Mouse (Mus musculus) forebrain, embryonic 13.5 days (tissue): ENCODE measurements at regions not wholly inside any gene's neighbourhood (a gene's known extent, or its start where the extent isn't known, plus 50 kb on each side); places are given as distances from the start of the nearest gene placed in this dataset.

Experiments used
- ATAC-seq: fragments of 200-750 bp; cut with Nextera tagmentation; 2 replicates; pipeline ENCODE4 v1.8.0; 2017
- H3K27ac ChIP-seq: fragments of 300-500 bp; sonication (generic); 2 replicates; pipeline ENCODE4 v1.5.1; 2015; ENCODE audit warnings: inconsistent platforms, mild to moderate bottlenecking, moderate library complexity
- H3K27me3 ChIP-seq: fragments of 300-500 bp; sonication (generic); 2 replicates; pipeline ENCODE4 v1.6.1; 2015; ENCODE audit warnings: mild to moderate bottlenecking, inconsistent platforms
- H3K36me3 ChIP-seq: fragments of 300-500 bp; sonication (generic); 2 replicates; pipeline ENCODE4 v1.6.1; 2015; ENCODE audit warnings: mild to moderate bottlenecking, inconsistent platforms; ENCODE audit not compliant: poor library complexity, severe bottlenecking
- H3K4me1 ChIP-seq: fragments of 300-500 bp; sonication (generic); 2 replicates; pipeline ENCODE4 v1.6.1; 2015; ENCODE audit warnings: inconsistent platforms
- H3K4me2 ChIP-seq: fragments of 300-500 bp; sonication (generic); 2 replicates; pipeline ENCODE4 v1.6.1; 2015; ENCODE audit warnings: inconsistent platforms, mild to moderate bottlenecking, moderate library complexity
- H3K4me3 ChIP-seq: fragments of 300-500 bp; sonication (generic); 2 replicates; pipeline ENCODE4 v1.5.1; 2015; ENCODE audit warnings: mild to moderate bottlenecking, inconsistent platforms
- H3K9ac ChIP-seq: fragments of 300-500 bp; sonication (generic); 2 replicates; pipeline ENCODE4 v1.6.1; 2015; ENCODE audit warnings: mild to moderate bottlenecking, inconsistent platforms
- H3K9me3 ChIP-seq: fragments of 300-500 bp; sonication (generic); replicated peaks from 2 replicates; pipeline ENCODE4 v1.6.1; 2016; ENCODE audit warnings: inconsistent platforms
- WGBS: fragments of 180-500 bp; shearing (Covaris S2); methylation state at CpG from one replicate; pipeline ENCODE4 v1.1.7; 2015; 5-methylcytosine and 5-hydroxymethylcytosine counted together

DNA sequence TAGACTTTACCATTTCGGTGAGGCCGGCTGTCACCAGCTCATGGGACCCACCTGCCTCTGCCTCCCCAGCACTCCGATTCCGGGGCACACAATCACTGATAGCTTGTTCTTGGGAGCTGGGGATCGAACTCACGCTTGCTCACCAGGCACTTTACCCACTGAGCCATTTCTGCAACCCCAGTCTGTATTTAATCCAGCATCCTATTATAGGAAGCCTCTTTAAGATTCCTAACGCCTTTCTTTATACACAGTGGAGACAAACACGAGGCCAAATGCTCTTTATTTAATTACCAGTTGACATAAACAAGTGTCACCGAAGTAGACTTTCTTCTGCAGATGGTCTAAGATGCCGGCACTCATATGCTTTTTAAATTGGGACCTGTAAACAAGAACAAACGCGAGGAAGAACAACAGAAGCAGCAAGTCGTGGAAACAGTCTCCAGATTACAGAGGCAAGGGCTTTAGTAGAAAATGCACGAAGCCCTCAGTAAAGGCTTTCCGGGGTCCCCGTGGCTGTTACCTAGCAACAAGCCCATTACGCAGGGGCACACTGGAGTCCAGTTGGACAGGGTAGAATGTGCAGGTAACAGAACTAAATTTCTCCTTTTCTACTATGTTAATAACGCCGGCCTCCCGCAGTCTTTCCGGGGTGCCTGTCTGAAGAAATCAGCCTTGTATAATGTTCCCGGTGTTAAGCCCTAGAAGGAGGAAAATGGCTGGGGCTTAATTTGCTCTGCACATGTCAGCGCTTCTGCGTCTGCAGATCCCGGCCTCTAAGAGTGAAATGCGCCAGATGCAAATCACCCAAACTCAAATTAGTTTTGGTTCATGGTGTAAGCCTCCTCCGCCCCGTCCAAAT is 132.5 kb downstream of the Lrrc30 start:
- peak; percentile 81 for ATAC-seq
- Histone ChIP-seq H3K4me2 (peak overlapping the region; percentile 56), H3K9me3 (no peaks in the 10 kb centered on the region), H3K4me1 (peaks cover 10% of the 10 kb centered on the region), H3K27me3 (no peaks in the 10 kb centered on the region), H3K9ac (peak overlapping the region; percentile 45; the same call in 1 of the 2 replicates), H3K36me3 (no peaks in the 10 kb centered on the region), H3K4me3 (peak overlapping the region; percentile 28), H3K27ac (peak overlapping the region; percentile 65)
- WGBS, result 26% methylated on average over 28 of the region's 28 CpGs

DNA sequence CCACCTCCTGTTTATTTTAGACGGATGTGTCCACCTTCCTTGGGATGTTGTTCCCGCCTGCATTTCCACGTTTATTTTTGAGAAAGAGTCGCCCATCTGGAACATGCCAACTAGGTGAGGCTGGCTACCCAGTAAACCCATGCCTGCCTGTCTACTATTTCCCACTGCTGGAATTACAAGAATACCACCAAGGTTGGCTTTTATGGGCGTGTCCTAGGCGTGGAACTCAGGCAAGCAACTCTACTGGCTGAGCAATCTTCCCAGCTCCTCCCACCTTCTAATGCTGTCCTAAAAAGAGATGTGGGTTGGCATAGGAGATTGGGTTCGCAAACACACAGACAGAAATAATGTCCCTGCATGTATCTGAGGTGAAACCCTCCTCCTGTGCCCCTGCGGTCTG is 135.1 kb downstream of the Lrrc30 start:
- no peaks in the 10 kb centered on the region for H3K27me3 ChIP-seq

DNA sequence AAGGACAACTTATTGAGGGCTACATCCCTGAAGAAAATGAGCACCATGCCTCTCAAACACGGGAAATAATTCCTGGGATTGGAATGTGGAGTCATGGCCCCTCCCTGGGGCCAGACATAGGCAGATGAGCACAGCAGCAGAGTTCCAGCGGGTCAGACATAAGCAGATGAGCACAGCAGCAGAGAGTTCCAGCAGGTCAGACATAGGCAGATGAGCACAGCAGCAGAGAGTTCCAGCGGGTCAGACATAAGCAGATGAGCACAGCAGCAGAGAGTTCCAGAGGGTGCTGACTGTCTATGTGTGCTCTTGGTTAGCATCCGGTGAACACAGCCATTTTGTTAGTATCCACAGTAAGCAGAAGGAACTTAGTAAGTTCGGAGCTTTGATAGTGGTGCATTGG is 126.2 kb upstream of the Ptprm start:
- H3K4me1 ChIP-seq, result no peaks in the 10 kb centered on the region
- no peaks in the 10 kb centered on the region for H3K27me3 ChIP-seq
- ATAC-seq, result no peak
- H3K9ac ChIP-seq, result no peak overlapping the region
- no peak overlapping the region for H3K4me2 ChIP-seq
- H3K9me3 ChIP-seq, result no peaks in the 10 kb centered on the region
- no peak overlapping the region for H3K27ac ChIP-seq
- no peaks in the 10 kb centered on the region for H3K36me3 ChIP-seq
- H3K4me3 ChIP-seq, result no peak overlapping the region
- WGBS, result 77% methylated on average over 5 of the region's 5 CpGs

More for the DNA sequence above, 135.1 kb downstream of the Lrrc30 start:
- Histone ChIP-seq H3K4me3 (no peak overlapping the region), H3K36me3 (no peaks in the 10 kb centered on the region), H3K9ac (no peak overlapping the region), H3K4me1 (peaks cover 10% of the 10 kb centered on the region), H3K9me3 (no peaks in the 10 kb centered on the region), H3K27ac (no peak overlapping the region), H3K4me2 (no peak overlapping the region)
- ATAC-seq, result no peak
- 89% methylated on average over 8 of the region's 8 CpGs for WGBS

DNA sequence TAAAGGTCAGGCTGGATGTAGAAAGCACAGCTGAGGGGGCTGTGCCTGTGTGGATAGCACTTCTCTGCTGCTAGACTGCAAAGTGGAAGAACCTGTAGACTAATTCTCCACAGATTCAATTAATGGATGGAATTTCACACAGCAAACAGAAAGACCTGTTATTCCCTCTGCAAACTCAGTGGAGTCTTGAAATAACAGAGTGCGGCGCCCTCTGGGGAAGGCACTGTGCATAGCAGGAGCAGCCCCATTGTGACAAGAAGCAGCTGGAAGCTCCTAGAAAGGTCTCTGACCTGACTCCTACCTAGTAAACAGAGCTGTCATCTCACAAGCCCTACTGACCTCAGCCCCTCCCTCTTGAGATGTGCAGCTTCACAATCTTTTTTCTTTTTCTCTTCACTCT is 118.9 kb upstream of the Ptprm start:
- WGBS, result 32% methylated on average over 2 of the region's 2 CpGs
- peak; percentile 36; the same call in 1 of the 2 replicates for ATAC-seq

DNA sequence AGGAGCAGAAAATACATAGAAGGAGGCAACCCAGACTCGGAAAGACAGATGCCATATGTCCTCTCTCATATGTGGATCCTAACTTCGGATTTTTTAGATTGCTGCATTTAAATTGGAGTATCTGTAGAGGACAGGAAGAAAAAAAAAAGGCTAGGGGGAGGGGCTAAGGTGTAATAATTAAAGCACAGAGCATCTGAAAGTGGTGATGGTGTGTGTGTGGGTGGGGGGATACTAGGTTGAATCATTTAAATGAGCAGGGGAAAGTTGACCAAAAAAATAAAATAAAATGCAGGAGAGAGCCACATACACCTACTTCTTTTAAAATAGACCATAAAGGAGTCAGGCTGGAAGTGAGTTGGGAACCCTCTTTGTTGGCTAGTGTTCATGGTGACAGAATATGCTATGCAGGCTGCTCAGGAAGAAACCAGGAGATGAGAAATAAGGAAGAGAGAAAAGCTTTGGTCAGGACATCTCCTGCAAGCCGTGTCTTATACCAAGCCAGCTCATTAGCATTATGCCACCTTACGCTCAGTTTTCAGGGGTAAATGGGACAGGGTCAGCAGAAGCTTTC is 104.7 kb upstream of the Ptprm start:
- WGBS, result 83% methylated on average over 4 of the region's 4 CpGs
- Histone ChIP-seq H3K9me3 (no peaks in the 10 kb centered on the region), H3K27me3 (no peaks in the 10 kb centered on the region)

More for the DNA sequence above, 118.9 kb upstream of the Ptprm start:
- H3K4me2 ChIP-seq, result no peak overlapping the region
- H3K4me3 ChIP-seq, result no peak overlapping the region
- no peaks in the 10 kb centered on the region for H3K36me3 ChIP-seq
- no peaks in the 10 kb centered on the region for H3K4me1 ChIP-seq
- H3K27ac ChIP-seq, result no peak overlapping the region
- H3K9ac ChIP-seq, result no peak overlapping the region
- H3K27me3 ChIP-seq, result no peaks in the 10 kb centered on the region
- no peaks in the 10 kb centered on the region for H3K9me3 ChIP-seq

DNA sequence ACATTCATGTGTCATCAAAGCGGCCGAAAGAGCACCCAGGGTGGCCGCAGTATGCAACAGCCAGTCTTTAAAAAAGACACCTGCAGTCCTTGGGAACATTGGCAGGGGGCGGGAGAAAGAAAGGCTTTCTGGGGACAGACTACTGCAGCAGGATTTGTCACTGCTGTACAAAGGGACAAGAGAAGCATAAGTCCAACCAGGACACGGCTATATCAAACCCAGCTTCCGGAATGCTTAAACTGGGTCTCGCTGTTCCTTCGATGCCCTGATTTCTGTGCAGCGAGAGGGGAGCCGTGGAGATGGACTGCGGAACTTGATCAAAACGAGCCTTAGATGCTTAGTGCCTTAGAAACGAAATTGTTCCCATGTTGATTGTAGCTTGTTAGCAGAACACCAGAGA is 97.7 kb upstream of the Ptprm start:
- Histone ChIP-seq H3K9me3 (no peaks in the 10 kb centered on the region), H3K9ac (no peak overlapping the region), H3K4me3 (no peak overlapping the region), H3K27me3 (no peaks in the 10 kb centered on the region), H3K4me2 (no peak overlapping the region), H3K36me3 (no peaks in the 10 kb centered on the region), H3K27ac (no peak overlapping the region), H3K4me1 (no peaks in the 10 kb centered on the region)
- WGBS, result 70% methylated on average over 13 of the region's 13 CpGs
- ATAC-seq, result no peak

More for the DNA sequence above, 104.7 kb upstream of the Ptprm start:
- no peak for ATAC-seq
- Histone ChIP-seq H3K9ac (no peak overlapping the region), H3K27ac (no peak overlapping the region), H3K4me2 (no peak overlapping the region), H3K4me1 (no peaks in the 10 kb centered on the region), H3K4me3 (no peak overlapping the region), H3K36me3 (no peaks in the 10 kb centered on the region)

DNA sequence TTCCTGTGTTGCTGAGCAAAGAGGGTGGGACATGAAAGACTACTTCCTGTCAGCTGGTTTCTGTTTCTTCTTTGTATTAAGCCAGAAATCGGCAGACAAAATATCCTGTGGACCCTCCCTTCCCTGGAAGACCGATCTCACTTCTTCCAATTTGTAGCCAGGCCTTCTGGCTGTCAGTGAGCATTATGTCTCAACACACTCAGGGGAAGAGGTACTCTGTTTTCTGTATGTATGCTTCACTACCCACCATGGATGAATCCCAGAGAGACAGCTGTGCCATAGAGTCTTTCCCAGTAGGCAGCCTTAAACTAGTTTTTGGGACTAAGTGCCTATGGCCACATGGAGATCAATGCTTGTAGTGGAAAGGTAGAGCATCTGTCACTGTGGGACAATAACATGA is 96.8 kb upstream of the Ptprm start:
- ATAC-seq, result no peak
- no peaks in the 10 kb centered on the region for H3K36me3 ChIP-seq
- no peak overlapping the region for H3K27ac ChIP-seq
- H3K9me3 ChIP-seq, result no peaks in the 10 kb centered on the region
- no peaks in the 10 kb centered on the region for H3K27me3 ChIP-seq
- 76% methylated on average over 2 of the region's 2 CpGs for WGBS
- no peak overlapping the region for H3K9ac ChIP-seq
- no peaks in the 10 kb centered on the region for H3K4me1 ChIP-seq
- H3K4me2 ChIP-seq, result no peak overlapping the region
- H3K4me3 ChIP-seq, result no peak overlapping the region

DNA sequence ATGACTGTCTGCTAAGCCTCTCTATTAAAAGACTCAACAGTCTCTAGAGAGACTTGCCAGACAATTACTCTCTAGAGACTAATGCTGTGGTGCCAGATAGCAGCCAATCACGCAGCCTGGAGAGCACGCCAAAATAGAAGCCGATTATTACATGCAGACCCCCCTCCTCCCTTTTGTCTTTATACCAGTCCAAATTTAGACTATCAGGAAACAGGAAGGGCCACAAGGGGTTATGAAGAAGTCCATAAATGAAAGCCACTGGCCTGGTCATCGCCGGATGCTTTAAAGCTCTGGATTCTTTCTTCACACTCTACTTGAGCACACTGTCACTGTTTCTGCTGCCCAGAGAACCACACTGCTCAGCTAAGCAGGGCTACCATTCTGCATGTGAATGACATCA is 95.8 kb upstream of the Ptprm start:
- Histone ChIP-seq H3K27ac (no peak overlapping the region), H3K4me1 (no peaks in the 10 kb centered on the region), H3K36me3 (no peaks in the 10 kb centered on the region), H3K9me3 (no peaks in the 10 kb centered on the region), H3K4me2 (no peak overlapping the region), H3K4me3 (no peak overlapping the region), H3K27me3 (no peaks in the 10 kb centered on the region), H3K9ac (no peak overlapping the region)
- no peak for ATAC-seq
- 90% methylated on average over 5 of the region's 5 CpGs for WGBS

DNA sequence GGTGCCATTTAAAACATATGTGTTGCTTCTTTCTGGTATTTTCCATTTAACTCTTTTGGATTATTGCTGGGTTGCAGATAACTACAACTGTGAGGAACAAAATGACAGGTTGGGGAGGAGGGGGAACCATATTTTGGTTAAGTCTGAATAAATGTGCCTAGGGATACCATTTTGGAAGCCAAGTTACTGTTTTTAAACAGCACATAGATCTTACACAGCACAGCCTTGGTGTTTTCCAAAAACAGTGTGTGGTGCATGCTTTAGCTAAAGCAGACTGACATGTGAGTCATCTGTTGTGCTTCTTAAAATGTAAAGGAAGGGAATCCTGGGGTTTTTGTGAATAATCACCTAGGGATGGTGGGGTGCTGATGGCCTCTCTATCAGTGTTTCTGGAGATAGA is 91.7 kb upstream of the Ptprm start:
- H3K4me1 ChIP-seq, result no peaks in the 10 kb centered on the region
- H3K9ac ChIP-seq, result no peak overlapping the region
- H3K27me3 ChIP-seq, result no peaks in the 10 kb centered on the region
- H3K36me3 ChIP-seq, result no peaks in the 10 kb centered on the region
- peaks cover 8% of the 10 kb centered on the region; the same call in 1 of the 2 replicates for H3K9me3 ChIP-seq
- H3K27ac ChIP-seq, result no peak overlapping the region
- H3K4me2 ChIP-seq, result no peak overlapping the region
- H3K4me3 ChIP-seq, result no peak overlapping the region
- no peak for ATAC-seq

DNA sequence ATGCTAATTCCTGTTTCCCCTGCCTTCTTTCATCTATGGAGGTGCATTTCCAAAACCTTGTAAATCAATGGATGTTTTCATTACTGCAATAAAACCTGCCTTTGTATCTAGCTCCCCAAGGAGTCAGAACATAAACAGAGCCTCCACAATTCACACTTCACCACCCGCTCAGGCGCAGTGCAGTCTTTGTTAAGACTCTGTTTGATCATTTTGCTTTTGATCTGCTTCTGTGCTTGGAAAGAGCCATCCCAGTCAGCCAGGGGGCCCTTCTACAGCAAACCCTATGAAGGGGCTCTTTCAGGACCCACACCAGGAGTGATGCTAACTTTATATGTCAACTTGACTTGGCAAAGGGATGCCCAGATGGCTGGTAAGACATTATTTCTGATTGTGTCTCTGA is 86.7 kb upstream of the Ptprm start:
- H3K36me3 ChIP-seq, result no peaks in the 10 kb centered on the region
- H3K4me3 ChIP-seq, result no peak overlapping the region
- no peak overlapping the region for H3K9ac ChIP-seq
- H3K27me3 ChIP-seq, result no peaks in the 10 kb centered on the region
- peaks cover 8% of the 10 kb centered on the region; the same call in 1 of the 2 replicates for H3K9me3 ChIP-seq
- ATAC-seq, result no peak
- no peaks in the 10 kb centered on the region for H3K4me1 ChIP-seq
- WGBS, result 48% methylated on average over 2 of the region's 2 CpGs
- no peak overlapping the region for H3K4me2 ChIP-seq
- H3K27ac ChIP-seq, result no peak overlapping the region

DNA sequence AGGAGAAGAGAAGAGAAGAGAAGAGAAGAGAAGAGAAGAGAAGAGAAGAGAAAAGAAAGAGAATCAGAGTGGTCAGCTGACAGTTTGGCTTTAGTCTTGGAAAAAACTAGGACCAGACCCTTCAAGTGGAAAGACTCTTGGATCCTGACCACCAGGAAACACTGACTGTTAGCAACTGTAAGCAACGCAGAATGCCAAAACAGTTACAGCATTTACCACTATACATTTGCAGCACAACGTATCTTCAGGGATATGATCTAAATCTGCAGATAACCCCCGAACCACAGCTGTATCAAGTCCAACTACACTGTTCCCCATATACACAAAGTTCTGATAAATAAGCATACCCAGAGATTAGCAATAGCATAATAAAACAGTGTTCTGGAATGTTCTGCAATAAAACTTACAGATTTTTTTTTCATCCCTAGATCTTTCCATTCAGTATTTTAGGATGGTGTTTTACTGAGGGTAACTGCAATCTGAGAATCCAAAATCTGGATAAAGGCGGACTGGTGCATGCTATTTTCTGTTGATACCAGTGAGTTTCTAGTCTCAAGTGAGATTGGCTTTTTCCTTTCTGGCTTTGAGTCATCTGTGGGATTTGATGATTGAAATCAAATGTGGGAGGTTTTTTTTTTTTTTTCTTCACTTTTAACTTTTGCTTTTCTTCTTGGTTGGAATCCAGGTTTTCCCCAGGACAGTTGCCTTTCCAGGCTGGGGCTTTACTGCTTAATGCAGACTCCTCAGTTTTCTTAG is 65.9 kb upstream of the Ptprm start:
- ATAC-seq, result no peak
- H3K9me3 ChIP-seq, result no peaks in the 10 kb centered on the region
- H3K4me1 ChIP-seq, result no peaks in the 10 kb centered on the region
- no peak overlapping the region for H3K27ac ChIP-seq
- WGBS, result 88% methylated on average over 4 of the region's 4 CpGs
- no peak overlapping the region for H3K9ac ChIP-seq
- H3K27me3 ChIP-seq, result no peaks in the 10 kb centered on the region
- no peaks in the 10 kb centered on the region for H3K36me3 ChIP-seq
- H3K4me2 ChIP-seq, result no peak overlapping the region
- no peak overlapping the region for H3K4me3 ChIP-seq

DNA sequence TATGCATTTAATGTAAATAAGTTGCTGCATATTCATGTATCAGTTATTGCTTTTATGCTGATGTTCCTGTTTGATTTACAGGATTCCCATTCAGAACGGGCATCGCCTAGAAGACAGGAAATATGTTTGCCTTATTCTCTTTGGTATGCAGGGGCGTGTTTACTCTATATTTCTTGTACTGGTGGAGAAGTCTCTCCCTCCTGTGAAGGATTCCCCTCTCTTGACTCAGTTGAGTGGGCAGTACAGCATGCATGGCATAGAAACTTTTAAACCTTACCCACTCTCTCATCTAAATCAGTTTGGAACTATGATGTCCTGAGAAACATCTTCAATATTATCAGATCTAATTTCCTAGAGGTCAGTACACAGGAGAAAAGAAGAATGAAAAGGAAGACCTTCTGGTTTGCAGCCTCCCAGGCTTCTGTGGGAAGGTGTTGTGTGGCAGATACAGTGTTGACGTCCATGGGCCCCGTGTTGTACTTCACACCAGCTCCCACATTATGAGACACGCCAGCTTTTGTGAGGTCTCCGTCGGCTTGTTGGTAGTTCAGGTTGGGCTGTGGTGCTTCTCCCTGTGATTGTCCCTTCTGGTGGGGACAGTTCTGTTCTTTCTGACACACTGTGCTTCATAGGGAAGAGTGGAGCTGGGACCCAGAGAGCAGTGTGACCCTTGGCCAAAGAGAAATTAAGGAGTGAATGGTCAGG is 58.4 kb upstream of the Ptprm start:
- Histone ChIP-seq H3K27me3 (no peaks in the 10 kb centered on the region), H3K4me1 (no peaks in the 10 kb centered on the region), H3K27ac (no peak overlapping the region), H3K4me2 (no peak overlapping the region), H3K9me3 (no peaks in the 10 kb centered on the region), H3K36me3 (no peaks in the 10 kb centered on the region), H3K4me3 (no peak overlapping the region), H3K9ac (no peak overlapping the region)
- ATAC-seq, result no peak
- WGBS, result 88% methylated on average over 8 of the region's 8 CpGs
